Mouse (Mus musculus) adrenal gland, adult 8-10 months (tissue): ENCODE results near the gene Cpne5. TPM values are rescaled to one million over a fixed set of nuclear protein-coding genes. Genes with fewer than 3 reads are reported as not detected.
"Not testable (repeated sequence)": the region's sequence is repeated elsewhere in the genome, so short reads cannot be mapped to it uniquely, and the experiment has no call there.

Experiments used
- DNase-seq: peaks from one replicate; pipeline ENCODE4 v3.0.0; 2022
- total RNA-seq, 4 experiments: library from RNA; stranded (reverse); gene quantifications; 2 replicates each; pipeline ENCODE4 v1.2.4; 2022

Cpne5 gene
- under 1 TPM; 0.22 to 0.52 (median 0.37) TPM for total RNA-seq

DNA sequence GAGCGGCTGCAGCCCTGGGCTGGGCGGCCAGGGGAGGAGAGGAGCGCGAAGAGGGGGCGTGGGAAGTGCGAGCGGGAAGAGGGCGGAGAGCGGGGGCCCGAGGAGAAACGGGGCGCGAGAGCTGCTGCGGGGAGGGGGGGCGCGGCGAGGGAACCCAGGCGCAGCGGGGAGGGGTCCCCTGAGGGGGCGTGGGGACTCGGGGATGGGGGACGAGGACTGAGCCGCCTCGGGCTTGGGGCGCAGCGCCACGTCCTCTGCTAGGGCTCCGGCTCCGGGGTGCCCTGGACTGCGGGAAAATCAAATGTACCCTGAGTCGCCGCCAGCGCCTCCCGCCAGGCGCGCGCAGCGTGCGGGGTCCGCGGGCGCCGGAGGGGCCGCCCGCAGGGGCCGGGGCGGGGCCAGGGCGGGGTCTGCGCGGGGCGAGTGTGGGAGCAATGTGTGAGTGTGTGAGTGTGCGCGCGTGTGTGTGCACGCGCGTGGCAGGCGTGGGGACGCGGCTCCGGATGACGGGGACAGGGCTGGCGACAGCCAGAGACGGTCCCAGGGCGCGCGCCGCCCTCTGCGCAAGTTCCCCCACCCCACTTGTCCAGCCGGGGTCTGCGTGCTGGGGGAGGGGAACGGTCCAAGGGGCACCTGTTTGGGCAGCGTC lies at the start of gene Cpne5:
Cpne5 (minus strand) TSS at position 396 of the 649 bp plus-strand sequence.
- no peak for DNase-seq

- no peak for DNase-seq
These were observed 44.4 kb upstream of the Cpne5 start for GRCm38 (mm10) chr17:29282216-29282952.

- DNase-seq = no peak
These were observed 43.6 kb upstream of the Cpne5 start for GRCm38 (mm10) chr17:29281541-29281940.

GRCm38 (mm10) chr17:29280422-29280821 lies 42.5 kb upstream of the Cpne5 start:
- no peak for DNase-seq

GRCm38 (mm10) chr17:29273889-29274288 lies 35.9 kb upstream of the Cpne5 start:
- no peak for DNase-seq

DNA sequence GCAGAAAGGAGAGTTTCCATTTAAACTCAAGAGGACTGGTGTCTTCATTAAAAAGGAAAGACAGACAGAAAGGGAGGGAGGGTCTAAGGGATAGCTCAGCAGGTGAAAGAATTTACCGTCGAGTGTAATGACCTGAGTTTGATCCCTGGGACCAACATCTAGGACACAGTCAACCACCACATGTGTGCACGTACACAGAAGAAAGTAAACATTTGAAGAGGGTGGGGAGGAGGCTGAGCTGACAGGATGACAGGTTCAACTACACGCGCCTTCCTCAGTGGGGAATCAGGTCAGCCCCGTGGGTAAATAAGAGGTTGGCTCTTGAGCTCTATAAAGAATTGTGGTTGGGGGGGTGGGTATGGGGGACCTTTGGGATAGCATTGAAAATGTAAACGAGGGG lies 35.2 kb upstream of the Cpne5 start:
- DNase-seq = no peak

GRCm38 (mm10) chr17:29270148-29270698 lies 32.3 kb upstream of the Cpne5 start:
- DNase-seq = no peak

DNA sequence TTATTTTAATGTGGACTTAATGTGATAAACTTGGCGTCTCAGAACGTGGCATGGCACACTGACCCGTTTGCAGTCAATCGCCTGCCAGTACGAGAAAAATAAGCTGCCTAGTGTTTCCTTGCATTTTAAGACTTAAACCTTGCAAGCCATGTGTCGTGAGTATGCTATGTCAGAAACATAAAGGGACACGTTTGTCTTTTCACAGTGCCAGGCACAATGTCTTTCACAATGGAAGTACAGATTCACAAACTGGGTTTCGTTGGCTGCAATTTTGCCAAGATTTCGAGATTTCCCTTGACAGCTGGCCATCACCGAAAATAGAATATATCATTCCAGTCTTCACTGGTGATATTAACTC lies 31.4 kb upstream of the Cpne5 start:
- DNase-seq = no peak

- peak; percentile 95 for DNase-seq
These were observed 30.8 kb upstream of the Cpne5 start, which contains the start of gene BC004004 for GRCm38 (mm10) chr17:29268682-29269348. Gene BC004004, plus strand, starts transcription at chr17:29268788.

DNA sequence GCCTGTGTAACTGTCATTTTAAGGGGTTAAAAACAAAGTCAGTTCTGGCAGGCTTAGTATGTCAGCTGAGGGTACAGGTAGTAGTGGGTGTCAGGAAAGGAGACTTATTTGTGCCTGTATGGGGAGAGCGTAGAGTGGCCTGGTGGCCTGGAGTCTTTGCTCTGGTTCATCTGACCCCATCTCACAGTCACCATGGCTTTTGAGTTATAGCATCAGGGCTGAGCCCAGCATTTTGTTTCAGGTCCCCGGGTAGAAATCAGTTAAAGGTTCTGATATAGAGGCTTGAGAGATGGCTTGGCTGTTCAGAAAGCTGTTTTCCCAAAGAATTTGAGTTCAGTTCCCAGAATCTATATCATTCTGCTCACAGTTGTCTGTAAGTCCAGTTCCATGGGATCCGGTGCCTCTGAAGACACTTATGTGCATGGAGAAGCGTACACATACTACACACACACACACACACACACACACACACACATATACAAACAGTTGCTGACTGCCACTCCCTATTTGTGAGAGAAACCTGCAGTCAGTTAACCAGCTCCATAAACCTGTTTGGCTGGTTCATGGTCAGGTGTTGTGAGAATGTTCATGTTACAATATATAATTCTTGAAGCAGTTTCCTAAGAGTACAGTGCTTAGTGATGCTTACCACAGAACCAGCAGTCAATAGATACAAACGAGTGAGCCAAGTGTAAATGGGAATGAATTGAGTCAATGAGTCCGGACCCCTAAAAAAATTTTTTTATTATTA lies 30.1 kb upstream of the Cpne5 start:
- DNase-seq = no peak

- DNase-seq = not testable (repeated sequence)
These were observed 29.1 kb upstream of the Cpne5 start for GRCm38 (mm10) chr17:29267040-29267439.

GRCm38 (mm10) chr17:29264760-29265159 lies 26.8 kb upstream of the Cpne5 start:
- DNase-seq = no peak

DNA sequence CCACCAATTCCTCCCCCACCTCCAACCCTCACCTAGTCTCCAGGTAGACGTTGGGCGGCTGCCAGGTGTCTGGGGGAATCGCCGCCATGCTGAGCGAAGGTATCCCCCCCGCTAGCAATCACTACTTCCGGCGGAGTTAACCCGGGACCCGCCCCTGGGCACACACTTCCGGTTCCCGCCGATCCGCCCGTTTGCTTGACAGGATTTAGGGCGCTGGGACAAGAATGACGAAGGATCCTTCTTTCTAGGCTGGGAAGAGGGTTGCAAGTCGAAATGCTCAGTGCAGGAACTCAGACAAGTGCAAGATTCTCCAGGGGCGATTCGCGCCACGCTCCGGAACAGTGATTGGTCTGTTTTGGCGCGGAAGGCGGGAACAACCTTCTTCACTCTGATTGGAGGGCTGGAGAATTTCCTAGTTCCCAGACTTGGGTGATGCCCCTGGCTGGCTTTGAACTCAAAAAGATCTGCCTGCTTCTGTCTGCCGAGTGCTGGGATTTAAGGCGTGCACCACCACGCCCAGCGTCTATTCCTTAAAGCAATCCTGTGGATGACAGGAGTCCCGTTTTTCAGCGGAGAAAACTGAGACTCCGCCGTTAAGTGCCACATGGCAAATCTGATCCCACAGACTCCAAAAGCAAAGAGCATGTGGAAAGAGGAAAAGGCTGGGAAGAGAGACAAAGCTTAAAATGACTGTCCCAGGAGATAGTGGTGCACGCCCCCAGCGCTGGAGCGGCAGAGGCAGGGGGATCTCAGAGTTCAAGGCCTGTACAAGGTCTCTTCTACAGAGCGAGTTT lies 26.1 kb upstream of the Cpne5 start, which contains the start of gene Ppil1:
Ppil1 (minus strand) TSS at position 347 of the 794 bp plus-strand sequence.
- peak; percentile 65 for DNase-seq

DNA sequence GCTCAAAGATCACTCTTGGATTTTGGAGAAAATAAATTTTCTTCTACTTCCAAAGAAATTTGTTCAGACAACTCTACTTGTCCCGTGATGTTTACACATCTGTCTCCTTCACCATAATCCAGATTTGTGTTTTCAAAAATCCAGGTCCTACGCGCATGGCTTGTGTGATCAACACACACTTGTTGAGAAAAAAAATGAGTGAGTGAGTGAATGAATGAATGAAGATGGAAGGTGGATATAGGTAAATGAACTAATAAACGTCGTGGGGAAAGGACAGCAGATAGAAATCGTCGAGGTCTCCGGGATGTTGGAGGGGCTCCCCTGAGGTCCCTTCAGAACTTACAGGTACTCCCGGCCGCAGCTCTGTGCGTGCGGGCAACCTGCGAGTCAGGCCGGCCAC lies 25.4 kb upstream of the Cpne5 start:
- DNase-seq = no peak

- DNase-seq = no peak
These were observed 24.3 kb upstream of the Cpne5 start for GRCm38 (mm10) chr17:29262259-29262649.

DNA sequence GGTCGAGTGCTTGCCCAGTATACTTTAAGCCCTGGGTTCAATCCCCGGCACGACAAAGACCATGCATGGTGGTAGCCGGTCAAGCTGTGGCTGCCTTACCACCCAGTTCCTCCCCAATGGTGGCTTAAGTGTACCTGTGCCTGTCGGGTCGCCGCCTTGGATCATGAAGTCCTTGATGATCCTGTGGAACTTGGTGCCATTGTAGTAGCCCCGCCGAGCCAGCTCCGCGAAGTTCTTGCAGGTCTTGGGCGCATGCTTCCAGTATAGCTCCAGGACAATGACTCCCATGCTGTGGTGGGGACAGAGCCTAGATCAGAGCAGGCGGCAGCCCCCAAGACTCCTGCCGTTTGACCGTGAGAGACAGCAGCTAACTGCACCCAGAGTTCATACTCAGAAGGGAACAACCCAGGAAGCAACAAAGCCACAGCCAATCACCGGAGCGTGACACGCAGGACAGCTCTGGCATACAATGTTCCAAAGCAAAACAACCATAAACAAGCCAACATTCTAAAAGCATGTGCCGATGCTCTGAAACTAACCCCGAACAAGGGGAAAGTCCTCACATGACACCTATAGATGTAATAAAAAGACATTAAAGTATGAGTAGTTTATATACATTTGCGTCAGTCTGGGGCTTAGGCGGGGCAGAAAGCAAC lies 23.8 kb upstream of the Cpne5 start:
- DNase-seq = no peak

DNA sequence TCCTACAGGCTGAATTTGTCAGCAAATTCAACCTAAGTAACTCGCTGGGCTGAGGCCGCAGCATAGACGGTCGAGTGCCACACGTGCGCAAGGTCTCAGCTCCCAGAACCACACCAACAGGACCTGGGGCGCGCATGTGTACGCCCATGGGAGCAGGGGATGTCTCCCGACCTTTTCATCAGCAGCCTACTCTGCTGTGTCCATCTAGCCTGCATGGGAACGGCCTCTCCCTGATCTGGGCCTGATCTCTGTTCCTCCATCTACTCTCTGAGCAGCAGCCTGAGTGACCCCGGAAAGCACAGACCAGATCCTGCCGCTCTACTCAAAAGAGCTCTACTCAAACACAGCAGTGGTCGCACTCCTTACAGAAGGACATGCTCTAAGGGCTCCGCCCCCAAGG lies 22.5 kb upstream of the Cpne5 start:
- DNase-seq = no peak

DNA sequence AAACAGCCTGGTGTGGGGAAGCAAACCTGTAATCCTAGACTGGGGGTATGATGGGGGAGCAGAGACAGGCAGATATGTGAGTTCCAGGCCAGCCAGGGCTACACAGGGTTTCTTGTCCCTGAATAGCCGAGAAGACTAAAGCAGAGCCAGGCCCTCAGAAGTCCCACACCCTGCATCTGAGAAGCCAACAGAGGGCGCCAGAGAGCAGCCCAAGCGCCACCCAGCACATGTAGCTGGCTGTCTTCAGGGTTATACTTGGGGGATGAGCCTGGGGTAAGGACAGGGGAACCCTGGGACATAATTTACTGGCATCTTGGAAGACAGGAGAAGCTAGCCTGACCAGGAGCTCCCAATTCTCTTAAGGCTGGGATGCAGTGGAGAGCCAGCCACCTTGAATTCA lies 21.5 kb upstream of the Cpne5 start:
- no peak for DNase-seq

- no peak for DNase-seq
These were observed 21.0 kb upstream of the Cpne5 start for GRCm38 (mm10) chr17:29258921-29259320.

- DNase-seq = no peak
These were observed 20.1 kb upstream of the Cpne5 start for GRCm38 (mm10) chr17:29258025-29258558.

DNA sequence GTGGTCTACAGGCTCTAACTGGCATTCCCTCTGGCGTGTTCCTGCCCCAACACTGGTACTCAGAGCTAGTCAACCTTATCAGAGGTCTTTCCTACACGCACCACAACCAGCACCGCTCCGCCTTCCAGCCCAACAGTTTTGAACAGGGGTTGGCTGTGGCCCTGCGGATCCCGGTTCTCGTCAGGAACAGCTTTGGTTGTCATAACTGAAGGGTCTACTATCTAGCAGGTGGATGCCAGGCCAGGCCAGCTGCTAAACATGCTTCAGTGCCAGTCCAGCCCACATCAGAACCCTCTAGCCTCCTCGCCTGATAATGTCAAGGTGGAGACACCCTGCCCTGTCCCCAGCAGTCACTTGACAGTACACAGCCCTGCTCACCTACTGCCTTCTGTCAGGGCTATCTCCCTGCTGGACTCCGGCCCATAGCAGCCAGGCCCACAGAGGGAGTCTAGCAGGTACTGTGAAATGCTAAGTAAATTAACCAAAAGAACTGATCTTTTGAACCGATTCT lies 19.1 kb upstream of the Cpne5 start:
- no peak for DNase-seq
